Mouse (Mus musculus) neural tube, embryonic 11.5 days (tissue): Measurements from ENCODE around the gene Sh3bp1. TPM values are rescaled to one million over a fixed set of nuclear protein-coding genes. Genes with fewer than 3 reads are reported as not detected.

ENCODE experiments used
- ATAC-seq: fragments of 200-750 bp; cut with Nextera tagmentation; 2 replicates; pipeline ENCODE4 v1.8.0; 2017; ENCODE audit warnings: moderate number of reproducible peaks, mild to moderate bottlenecking, moderate TSS enrichment, moderate library complexity; ENCODE audit not compliant: insufficient read depth, low FRiP score, low TSS enrichment
- DNase-seq: peaks from one replicate; pipeline ENCODE4 v3.0.0-alpha.2; 2015; ENCODE audit warnings: low spot score
- H3K27ac ChIP-seq: fragments of 300-500 bp; sonication (generic); 2 replicates; pipeline ENCODE4 v1.5.1; 2014; ENCODE audit warnings: low read depth, mild to moderate bottlenecking, low read length
- H3K27me3 ChIP-seq: fragments of 300-500 bp; sonication (generic); 2 replicates; pipeline ENCODE4 v1.6.1; 2014; ENCODE audit warnings: mild to moderate bottlenecking, low read length, mixed read lengths; ENCODE audit not compliant: control insufficient read depth, insufficient read depth
- H3K36me3 ChIP-seq: fragments of 300-500 bp; sonication (generic); 2 replicates; pipeline ENCODE4 v1.6.1; 2014; ENCODE audit warnings: mild to moderate bottlenecking, low read length, moderate library complexity, mixed read lengths; ENCODE audit not compliant: control insufficient read depth, insufficient read depth
- H3K4me1 ChIP-seq: fragments of 300-500 bp; sonication (generic); 2 replicates; pipeline ENCODE4 v1.6.1; 2014; ENCODE audit warnings: low read length, mixed read lengths; ENCODE audit not compliant: control insufficient read depth, insufficient read depth
- H3K4me2 ChIP-seq: fragments of 300-500 bp; sonication (generic); 2 replicates; pipeline ENCODE4 v1.6.1; 2014; ENCODE audit warnings: low read depth, mild to moderate bottlenecking, moderate library complexity
- H3K4me3 ChIP-seq: fragments of 300-500 bp; sonication (generic); 2 replicates; pipeline ENCODE4 v1.5.1; 2014; ENCODE audit warnings: low read depth, low read length
- H3K9ac ChIP-seq: fragments of 300-500 bp; sonication (generic); 2 replicates; pipeline ENCODE4 v1.6.1; 2014; ENCODE audit warnings: mild to moderate bottlenecking, low read length
- H3K9me3 ChIP-seq: fragments of 300-500 bp; sonication (generic); 2 replicates; pipeline ENCODE4 v1.6.1; 2016; ENCODE audit warnings: low read length; ENCODE audit not compliant: control insufficient read depth
- WGBS: fragments of 180-500 bp; shearing (Covaris S2); extraction: QIAGEN DNeasy Blood & Tissue Kit; methylation state at CpG from one replicate; pipeline ENCODE4 v1.1.7; 2014; 5-methylcytosine and 5-hydroxymethylcytosine counted together
- polyA plus RNA-seq: library from polyadenylated mRNA; unstranded; fragments of >200 nt; fragmentation: Nextera tagmentation; extraction: Ambion mirVana; gene quantifications from 2 replicates; pipeline ENCODE4 v1.2.1, GENCODE M21; 2014

Sh3bp1 gene
- polyA plus RNA-seq, 1 experiment from 2014 or later, result 14.4 TPM

- DNase-seq (peak; percentile 77), ATAC-seq (peak; percentile 43; the same call in 1 of the 2 replicates)
- H3K4me2 ChIP-seq, result peak overlapping the region; percentile 57
- peaks cover 23% of the 10 kb centered on the region for H3K4me1 ChIP-seq
- peak overlapping the region; percentile 30 for H3K4me3 ChIP-seq
- 1% methylated on average over 27 of the region's 35 CpGs for WGBS
- H3K9me3 ChIP-seq, result no peaks in the 10 kb centered on the region
- H3K27ac ChIP-seq, result 0 out of 2 replicates have a peak overlapping the region, but pooled peaks have one; percentile 3
- peaks cover 4% of the 10 kb centered on the region; the same call in 1 of the 2 replicates for H3K27me3 ChIP-seq
- H3K9ac ChIP-seq, result peak overlapping the region; percentile 37; the same call in 1 of the 2 replicates
- no peaks in the 10 kb centered on the region for H3K36me3 ChIP-seq
Measured at GRCm38 (mm10) chr15:78927788-78928457, 28.4 kb downstream of the Sh3bp1 start.

DNA sequence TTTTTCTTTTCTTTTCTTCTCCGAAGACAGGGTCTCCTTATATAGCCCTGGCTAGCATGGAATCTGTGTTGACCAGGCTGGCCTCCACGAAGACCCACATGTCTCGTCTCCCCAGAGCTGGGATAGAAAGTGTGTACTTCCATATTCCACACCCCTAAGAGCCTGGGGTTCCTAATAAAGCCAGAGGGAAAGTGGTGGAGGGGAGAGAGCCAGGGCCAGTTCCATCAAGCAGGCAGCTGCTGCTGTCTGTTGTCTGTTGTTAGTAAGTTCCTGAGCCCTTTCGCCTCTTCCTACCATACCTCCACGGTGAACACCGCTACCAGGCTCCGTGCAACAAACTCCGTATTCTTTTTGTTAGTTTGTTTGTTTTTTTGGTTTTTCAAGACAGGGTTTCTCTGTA is 29.0 kb downstream of the Sh3bp1 start:
- Histone ChIP-seq H3K4me2 (peak overlapping the region; percentile 57), H3K27me3 (peaks cover 4% of the 10 kb centered on the region; the same call in 1 of the 2 replicates), H3K4me3 (no peak overlapping the region), H3K36me3 (no peaks in the 10 kb centered on the region), H3K9ac (no peak overlapping the region), H3K27ac (no peak overlapping the region), H3K4me1 (peaks cover 23% of the 10 kb centered on the region), H3K9me3 (no peaks in the 10 kb centered on the region)
- no peak for ATAC-seq
- 48% methylated on average over 8 of the region's 8 CpGs for WGBS
- DNase-seq, result no peak

- ATAC-seq (no peak), DNase-seq (no peak)
- H3K9ac ChIP-seq, result no peak overlapping the region
- H3K27me3 ChIP-seq, result peaks cover 4% of the 10 kb centered on the region; the same call in 1 of the 2 replicates
- H3K36me3 ChIP-seq, result no peaks in the 10 kb centered on the region
- no peaks in the 10 kb centered on the region for H3K9me3 ChIP-seq
- WGBS, result 92% methylated on average over 6 of the region's 6 CpGs
- H3K27ac ChIP-seq, result no peak overlapping the region
- H3K4me2 ChIP-seq, result no peak overlapping the region
- peaks cover 23% of the 10 kb centered on the region for H3K4me1 ChIP-seq
- H3K4me3 ChIP-seq, result no peak overlapping the region
Measured at GRCm38 (mm10) chr15:78930192-78930706, 30.7 kb downstream of the Sh3bp1 start.

DNA sequence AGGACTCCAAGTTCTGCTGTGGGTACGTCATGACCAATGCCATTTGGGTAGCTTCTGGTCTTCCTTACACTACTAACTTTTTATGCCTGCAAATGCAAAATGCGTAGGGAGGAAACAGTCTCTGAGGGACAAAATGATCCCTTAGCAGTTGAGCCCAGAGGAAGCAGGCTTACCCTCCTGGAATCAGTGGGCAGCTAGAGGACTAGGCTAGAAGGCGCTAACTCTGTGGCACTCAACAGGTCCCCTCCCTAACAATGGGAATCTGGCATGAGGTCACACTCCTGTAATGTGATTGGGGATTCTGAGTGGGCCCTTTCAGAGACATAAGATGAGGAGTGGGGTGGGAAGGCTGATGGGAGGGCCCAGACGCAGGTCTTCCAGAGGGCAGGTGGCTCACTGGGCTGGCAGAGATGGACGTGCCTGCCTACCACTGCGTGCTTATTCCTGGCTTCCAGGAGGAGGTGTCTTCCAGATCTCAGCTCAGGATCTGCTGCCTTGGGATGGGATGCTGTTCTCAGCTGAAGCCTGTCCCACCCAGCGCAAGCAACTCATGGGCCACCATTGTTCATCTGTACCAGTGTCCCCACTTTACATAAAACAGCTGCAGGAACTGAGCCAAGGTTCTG is 31.3 kb downstream of the Sh3bp1 start:
- no peak for DNase-seq

DNA sequence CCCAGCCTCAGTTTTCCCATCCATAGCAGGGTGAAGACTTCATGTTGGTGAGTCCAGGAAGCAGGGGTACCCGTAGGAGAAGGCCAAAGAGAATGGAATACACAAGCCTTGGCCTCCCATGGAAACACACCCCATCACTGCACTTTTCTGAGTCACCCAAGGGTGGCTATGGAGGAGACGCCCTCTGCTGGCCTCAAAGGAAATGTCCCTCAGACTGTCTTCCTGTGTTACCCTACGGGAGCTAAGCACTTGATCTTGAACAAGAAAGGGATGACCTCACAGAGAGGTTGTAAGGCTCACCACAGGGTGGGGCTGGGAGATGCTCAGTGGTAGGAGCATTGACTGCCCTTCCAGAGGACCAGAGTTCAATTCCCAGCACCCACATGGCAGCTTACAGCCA is 32.0 kb downstream of the Sh3bp1 start:
- WGBS, result 32% methylated on average over 3 of the region's 3 CpGs
- H3K27me3 ChIP-seq, result peaks cover 4% of the 10 kb centered on the region; the same call in 1 of the 2 replicates
- H3K4me3 ChIP-seq, result no peak overlapping the region

More for the DNA sequence above, 31.3 kb downstream of the Sh3bp1 start:
- Histone ChIP-seq H3K4me1 (peaks cover 25% of the 10 kb centered on the region), H3K9ac (no peak overlapping the region), H3K27me3 (peaks cover 4% of the 10 kb centered on the region; the same call in 1 of the 2 replicates), H3K4me3 (no peak overlapping the region), H3K36me3 (no peaks in the 10 kb centered on the region), H3K9me3 (no peaks in the 10 kb centered on the region), H3K27ac (no peak overlapping the region), H3K4me2 (no peak overlapping the region)
- no peak for ATAC-seq
- WGBS, result 83% methylated on average over 7 of the region's 7 CpGs

DNA sequence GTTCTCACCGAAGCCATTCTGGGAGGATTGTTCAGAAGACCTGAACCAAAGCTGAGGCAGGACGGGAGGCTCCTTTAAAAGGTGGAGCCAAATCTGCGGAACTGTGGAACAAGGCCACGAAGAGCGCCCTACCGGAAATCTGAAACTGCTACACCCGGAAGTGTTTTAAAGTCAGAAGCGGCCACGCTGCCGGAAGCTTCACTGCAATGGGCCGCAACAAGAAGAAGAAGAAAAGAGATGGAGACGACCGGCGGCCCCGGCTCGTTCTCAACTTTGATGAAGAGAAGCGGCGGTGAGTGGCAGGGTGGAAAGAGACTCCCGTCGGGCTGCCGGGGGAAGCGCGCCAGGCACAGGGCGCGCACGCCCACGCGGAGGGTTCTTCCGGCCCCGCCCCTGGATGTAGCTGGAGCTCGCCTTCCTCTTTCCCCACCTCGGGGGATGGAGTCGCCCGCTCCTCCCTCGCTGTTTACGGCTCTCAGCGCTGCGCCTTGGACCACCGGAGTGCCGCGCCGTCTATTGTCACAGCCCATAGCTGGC is 35.3 kb downstream of the Sh3bp1 start, which contains the start of gene Nol12:
Gene Nol12, plus strand, starts transcription at position 150 of the 537 bp plus-strand sequence.
- peak; percentile 88 for DNase-seq
- H3K27me3 ChIP-seq, result no peaks in the 10 kb centered on the region
- peaks cover 10% of the 10 kb centered on the region for H3K36me3 ChIP-seq
- H3K9ac ChIP-seq, result peak within 1 kb of the TSS; percentile 80
- peak; percentile 82 for ATAC-seq
- WGBS, result under 1% methylated on average over 42 of the region's 42 CpGs
- H3K27ac ChIP-seq, result peak within 1 kb of the TSS; percentile 53; the same call in 1 of the 2 replicates
- no peaks in the 10 kb centered on the region for H3K9me3 ChIP-seq
- peak within 1 kb of the TSS; percentile 81 for H3K4me3 ChIP-seq
- peak within 1 kb of the TSS; percentile 85 for H3K4me2 ChIP-seq
- H3K4me1 ChIP-seq, result peaks cover 8% of the 10 kb centered on the region

More for the DNA sequence above, 32.0 kb downstream of the Sh3bp1 start:
- Histone ChIP-seq H3K27ac (no peak overlapping the region), H3K9me3 (no peaks in the 10 kb centered on the region), H3K36me3 (no peaks in the 10 kb centered on the region), H3K4me1 (peaks cover 23% of the 10 kb centered on the region), H3K9ac (no peak overlapping the region), H3K4me2 (no peak overlapping the region)
- ATAC-seq (no peak), DNase-seq (no peak)

DNA sequence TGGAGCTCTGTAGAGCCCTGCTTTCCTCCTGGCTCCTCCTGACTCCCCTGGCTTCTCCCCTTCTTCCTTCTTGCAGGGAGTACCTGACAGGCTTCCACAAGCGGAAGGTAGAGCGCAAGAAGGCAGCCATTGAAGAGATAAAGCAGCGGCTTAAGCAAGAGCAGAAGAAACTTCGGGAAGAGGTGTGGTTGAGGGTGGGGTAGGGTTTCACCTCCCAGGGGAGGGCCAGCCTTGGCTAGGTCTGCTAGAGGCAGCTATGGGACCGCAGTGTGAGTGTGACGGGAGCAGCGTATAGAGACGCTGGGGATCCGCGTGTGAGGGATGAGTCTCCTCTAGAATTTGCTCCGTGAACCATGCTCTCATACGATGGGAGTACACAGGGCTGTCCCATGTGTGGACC is 36.8 kb downstream of the Sh3bp1 start:
- H3K4me3 ChIP-seq, result no peak overlapping the region
- WGBS, result 95% methylated on average over 12 of the region's 12 CpGs
- H3K4me2 ChIP-seq, result no peak overlapping the region
- H3K27me3 ChIP-seq, result no peaks in the 10 kb centered on the region
- peaks cover 19% of the 10 kb centered on the region for H3K36me3 ChIP-seq
- H3K27ac ChIP-seq, result no peak overlapping the region
- ATAC-seq, result no peak
- no peak for DNase-seq
- peaks cover 8% of the 10 kb centered on the region for H3K4me1 ChIP-seq
- H3K9ac ChIP-seq, result no peak overlapping the region
- H3K9me3 ChIP-seq, result no peaks in the 10 kb centered on the region

GRCm38 (mm10) chr15:78937311-78937710 is 37.7 kb downstream of the Sh3bp1 start:
- 89% methylated on average over 10 of the region's 10 CpGs for WGBS
- ATAC-seq (no peak), DNase-seq (no peak)
- Histone ChIP-seq H3K36me3 (peaks cover 21% of the 10 kb centered on the region), H3K4me3 (no peak overlapping the region), H3K4me1 (peaks cover 8% of the 10 kb centered on the region), H3K27me3 (no peaks in the 10 kb centered on the region), H3K9me3 (no peaks in the 10 kb centered on the region), H3K4me2 (no peak overlapping the region), H3K9ac (no peak overlapping the region), H3K27ac (no peak overlapping the region)
